Mouse (Mus musculus): Measurements from ENCODE around the gene Cabp4. TPM values are rescaled to one million over a fixed set of nuclear protein-coding genes. Genes with fewer than 3 reads are reported as not detected.
A peak's percentile ranks its signal among the peaks of the same experiment; 100 is the strongest.

Gene Cabp4
- total RNA-seq, 1 experiment from 2014 or later, result not detected

DNA sequence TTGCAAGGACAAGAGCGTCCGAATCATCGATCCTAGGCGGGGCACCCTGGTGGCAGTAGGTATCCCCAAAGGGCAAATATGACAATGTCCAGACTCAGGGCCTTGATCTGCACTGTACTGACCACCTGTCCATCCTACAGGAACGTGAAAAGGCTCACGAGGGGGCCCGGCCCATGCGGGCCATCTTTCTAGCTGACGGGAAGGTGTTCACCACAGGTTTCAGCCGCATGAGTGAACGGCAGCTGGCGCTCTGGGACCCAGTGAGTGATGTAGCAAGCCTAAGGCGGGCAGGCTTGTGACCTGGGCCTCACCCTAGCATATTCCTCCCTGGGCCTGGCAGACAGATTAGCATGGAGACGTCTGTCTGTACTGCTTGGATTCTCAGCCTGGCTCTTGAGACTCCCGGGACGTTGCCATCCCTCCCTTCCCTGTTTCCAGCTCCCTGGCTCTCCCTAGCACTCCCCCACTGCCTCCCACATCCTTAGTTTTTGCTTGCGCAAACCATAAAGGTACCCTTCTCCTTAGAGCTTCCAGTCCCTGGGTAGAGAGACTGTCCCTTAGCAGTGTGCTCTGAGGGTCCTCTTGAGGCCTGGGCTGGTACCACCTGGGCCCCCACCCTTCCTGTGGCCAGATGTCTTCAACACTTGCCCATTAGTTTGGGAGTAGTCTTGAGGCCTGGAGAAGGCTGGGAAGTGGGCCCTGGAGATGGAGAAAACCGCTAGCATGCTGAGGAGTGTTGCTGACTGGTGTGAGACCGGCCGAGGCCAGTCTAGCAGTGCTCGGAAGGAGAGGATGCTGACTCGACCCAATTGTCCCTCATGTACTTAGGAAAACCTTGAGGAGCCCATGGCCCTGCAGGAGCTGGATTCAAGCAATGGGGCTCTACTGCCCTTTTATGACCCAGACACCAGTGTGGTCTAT is 7.0 kb upstream of the Cabp4 start:
- no peak for ATAC-seq (replicated peaks in 1 of 2; ENCODE audit: insufficient read depth in 1 of 2, low FRiP score in 2 of 2, low TSS enrichment in 1 of 2, low read depth in 1 of 2, poor library complexity in 2 of 2, severe bottlenecking in 2 of 2)

DNA sequence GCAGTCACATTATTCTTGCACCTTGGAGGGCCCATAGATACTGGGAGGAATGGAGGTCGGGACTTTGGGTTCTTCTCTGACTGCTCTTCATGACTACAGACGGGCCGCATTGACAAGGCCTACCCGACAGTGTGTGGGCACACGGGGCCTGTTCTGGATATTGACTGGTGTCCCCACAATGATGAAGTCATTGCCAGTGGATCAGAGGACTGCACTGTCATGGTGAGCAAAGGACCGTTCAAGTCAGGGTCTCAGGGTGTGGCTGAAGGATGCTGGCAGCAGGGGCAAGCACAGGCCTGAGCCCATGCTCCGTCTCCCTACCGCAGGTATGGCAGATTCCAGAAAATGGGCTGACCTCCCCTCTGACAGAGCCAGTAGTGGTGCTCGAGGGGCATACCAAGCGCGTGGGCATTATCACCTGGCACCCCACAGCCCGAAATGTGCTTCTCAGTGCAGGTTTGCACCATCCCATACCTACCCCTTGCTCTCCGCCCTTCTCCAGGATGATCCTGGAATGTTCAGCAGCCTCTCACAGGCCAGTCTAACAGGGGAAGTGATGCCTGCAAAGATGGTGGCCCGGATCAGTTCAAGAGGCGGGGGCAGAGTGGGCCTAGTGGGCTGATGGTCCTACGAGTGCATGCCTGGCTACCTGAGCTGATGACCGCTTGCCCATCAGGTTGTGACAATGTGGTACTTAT is 6.1 kb upstream of the Cabp4 start:
- no peak for ATAC-seq (replicated peaks in 1 of 2; ENCODE audit: insufficient read depth in 1 of 2, low FRiP score in 2 of 2, low TSS enrichment in 1 of 2, low read depth in 1 of 2, poor library complexity in 2 of 2, severe bottlenecking in 2 of 2)

DNA sequence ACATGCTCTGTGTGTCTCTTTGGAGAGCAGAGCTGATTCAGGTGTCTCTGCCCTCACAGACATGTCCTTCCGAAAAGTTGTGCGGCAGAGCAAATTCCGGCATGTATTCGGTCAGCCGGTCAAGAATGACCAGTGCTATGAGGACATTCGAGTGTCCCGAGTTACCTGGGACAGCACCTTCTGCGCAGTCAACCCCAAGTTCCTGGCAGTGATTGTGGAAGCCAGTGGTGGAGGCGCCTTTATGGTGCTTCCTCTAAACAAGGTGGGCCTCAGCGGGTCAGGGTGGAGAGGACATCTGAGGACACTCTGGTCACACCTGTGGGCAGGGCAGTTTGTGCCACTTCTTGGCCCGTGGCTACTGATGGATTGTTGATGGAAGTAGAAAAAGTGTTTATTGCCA is 5.5 kb upstream of the Cabp4 start:
- no peak for ATAC-seq (replicated peaks in 1 of 2; ENCODE audit: insufficient read depth in 1 of 2, low FRiP score in 2 of 2, low TSS enrichment in 1 of 2, low read depth in 1 of 2, poor library complexity in 2 of 2, severe bottlenecking in 2 of 2)

DNA sequence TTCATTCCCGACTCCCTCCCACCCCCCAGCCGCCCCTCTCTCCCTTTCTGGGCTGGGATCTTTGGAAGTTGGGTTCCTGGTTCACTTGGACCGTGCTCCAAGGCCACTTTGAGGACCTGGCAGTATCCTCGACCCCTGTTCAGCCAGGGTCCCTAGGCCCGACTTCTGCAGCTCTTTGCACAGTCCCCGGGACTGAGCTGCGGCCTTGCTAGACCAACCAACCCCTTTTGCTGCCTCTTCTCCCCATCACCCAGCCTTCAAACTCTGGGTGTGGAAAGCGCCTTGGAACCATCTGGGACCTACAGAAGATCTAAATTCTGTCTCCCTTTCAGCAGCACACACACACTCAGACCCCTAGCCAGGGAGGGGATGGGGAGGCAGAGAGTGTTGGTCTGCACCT is 5.0 kb upstream of the Cabp4 start:
- no peak; a peak in 1 of 4 replicates for ATAC-seq (replicated peaks in 1 of 2; ENCODE audit: insufficient read depth in 1 of 2, low FRiP score in 2 of 2, low TSS enrichment in 1 of 2, low read depth in 1 of 2, poor library complexity in 2 of 2, severe bottlenecking in 2 of 2)

DNA sequence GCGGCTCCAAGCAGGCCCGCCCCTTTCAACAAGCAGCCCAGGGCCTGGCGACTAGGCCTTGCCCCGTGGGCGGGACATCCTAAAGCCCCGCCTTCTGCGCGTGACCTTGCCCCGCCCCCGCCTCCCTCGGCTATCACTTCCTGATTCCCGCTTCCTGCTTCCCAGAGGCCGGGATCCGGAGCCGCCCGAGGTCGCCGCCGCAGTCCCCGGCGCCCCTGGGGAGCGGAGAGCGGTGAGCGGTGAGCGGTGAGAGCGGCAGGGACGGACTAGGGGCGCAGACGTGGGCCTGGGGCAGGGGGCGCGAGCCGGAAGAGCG is 4.6 kb upstream of the Cabp4 start, which contains the start of gene Coro1b:
TSS of gene Coro1b (plus strand) at position 129 of the 316 bp plus-strand sequence.
- peak; percentile 87 to 89 for ATAC-seq (replicated peaks in 1 of 2; ENCODE audit: insufficient read depth in 1 of 2, low FRiP score in 2 of 2, low TSS enrichment in 1 of 2, low read depth in 1 of 2, poor library complexity in 2 of 2, severe bottlenecking in 2 of 2)

DNA sequence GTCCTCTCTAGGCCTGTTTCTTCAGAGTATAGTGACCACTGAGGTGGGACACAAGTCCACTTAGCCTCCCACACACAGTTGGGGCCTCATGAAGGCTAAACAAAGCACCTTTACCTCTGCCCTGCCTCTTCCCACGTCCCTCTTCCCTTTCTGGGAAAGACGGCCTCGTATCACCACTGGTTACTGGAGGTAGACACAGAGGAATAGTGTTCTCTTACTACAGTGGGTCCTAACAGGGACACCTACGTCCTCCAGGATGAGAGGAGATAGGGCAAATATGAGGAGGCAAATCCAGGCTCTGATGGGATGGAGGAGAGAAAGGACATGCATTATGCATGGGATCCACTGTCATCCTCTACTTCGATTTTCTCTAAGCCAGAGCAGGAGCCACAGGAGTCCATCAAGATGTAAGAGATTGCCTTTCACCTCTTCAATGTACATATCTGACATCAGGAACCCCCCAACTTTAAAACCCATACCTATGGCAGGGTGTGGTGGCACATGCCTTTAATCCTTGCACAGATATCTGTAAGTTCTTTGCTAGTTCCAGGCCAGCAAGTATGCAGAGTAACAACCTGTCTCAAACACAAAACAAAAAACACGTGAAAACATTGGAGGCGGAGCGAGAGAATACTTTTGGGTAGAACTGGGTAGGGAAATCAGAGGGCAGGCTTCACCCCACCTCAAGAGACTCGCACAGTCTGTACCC is 4.1 kb upstream of the Cabp4 start:
- ATAC-seq (replicated peaks in 1 of 2; ENCODE audit: insufficient read depth in 1 of 2, low FRiP score in 2 of 2, low TSS enrichment in 1 of 2, low read depth in 1 of 2, poor library complexity in 2 of 2, severe bottlenecking in 2 of 2), result no peak

DNA sequence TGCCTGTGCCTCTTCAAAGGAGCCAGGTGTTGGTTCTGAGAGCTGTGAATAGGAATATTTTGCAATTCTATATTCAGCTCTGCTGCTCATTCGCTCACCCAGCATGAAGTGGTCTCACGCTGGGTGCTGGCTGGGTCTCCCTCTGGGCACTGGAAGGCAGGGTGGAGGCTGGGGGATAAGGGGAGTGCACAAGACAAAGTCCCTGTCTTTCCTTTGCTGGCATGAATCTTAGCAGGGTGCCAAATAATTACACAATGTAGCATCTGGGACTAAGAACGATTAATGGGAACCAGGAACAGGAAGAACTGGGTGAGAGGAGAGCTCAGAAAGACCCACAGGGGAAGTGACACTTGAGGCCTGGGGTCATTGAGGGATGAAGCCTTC is 3.2 kb upstream of the Cabp4 start:
- ATAC-seq (replicated peaks in 1 of 2; ENCODE audit: insufficient read depth in 1 of 2, low FRiP score in 2 of 2, low TSS enrichment in 1 of 2, low read depth in 1 of 2, poor library complexity in 2 of 2, severe bottlenecking in 2 of 2), result no peak

DNA sequence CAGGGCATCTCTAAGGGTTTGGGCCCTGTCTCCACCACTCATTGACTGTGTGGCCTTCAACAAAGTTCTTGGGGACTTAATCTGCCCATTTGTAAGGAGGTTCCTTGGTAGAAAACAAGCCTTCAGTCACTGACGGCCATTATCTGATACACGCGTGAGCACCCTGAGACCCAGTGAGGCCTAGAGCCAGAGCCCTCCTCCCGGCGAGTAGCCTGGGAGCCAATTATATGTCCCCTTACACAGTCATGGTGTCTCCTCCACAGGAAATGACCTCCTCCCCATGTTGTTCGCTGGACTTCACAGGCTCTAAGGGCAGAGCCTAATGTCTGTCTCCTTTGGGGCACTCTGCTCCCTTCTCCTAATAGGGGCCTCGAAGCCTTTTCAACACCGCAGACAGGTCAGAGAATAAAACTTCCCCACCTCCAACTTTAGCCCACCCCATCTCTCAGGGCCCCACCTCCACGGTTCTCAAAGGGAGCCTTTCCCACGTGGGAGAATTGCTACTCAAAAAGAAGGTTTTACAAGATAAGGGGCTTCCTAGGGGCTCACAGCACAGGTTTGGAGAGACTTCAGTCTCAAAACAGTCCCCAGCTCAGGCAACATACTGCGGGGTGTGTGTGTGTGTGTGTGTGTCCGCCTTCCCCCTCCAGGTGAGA is 2.7 kb upstream of the Cabp4 start:
- no peak for ATAC-seq (replicated peaks in 1 of 2; ENCODE audit: insufficient read depth in 1 of 2, low FRiP score in 2 of 2, low TSS enrichment in 1 of 2, low read depth in 1 of 2, poor library complexity in 2 of 2, severe bottlenecking in 2 of 2)

DNA sequence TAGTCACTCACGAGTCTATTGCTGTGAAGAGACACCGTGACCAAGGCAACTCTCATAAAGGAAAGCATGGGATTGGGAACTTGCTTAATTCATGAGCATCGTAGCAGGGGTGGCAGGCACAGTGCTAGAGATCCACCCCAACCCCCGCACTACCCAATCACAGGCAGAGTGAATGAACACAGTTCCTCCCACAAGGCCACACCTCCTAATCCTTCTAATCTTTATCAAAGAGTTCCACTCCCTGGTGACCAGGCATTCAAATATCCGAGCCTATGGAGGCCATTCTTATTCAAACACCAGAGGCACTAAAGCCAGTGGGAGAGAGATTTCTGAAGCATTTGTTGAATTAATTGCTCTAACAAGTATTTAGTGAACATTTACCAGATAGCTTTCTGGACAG is 2.1 kb upstream of the Cabp4 start:
- ATAC-seq (replicated peaks in 1 of 2; ENCODE audit: insufficient read depth in 1 of 2, low FRiP score in 2 of 2, low TSS enrichment in 1 of 2, low read depth in 1 of 2, poor library complexity in 2 of 2, severe bottlenecking in 2 of 2), result no peak

DNA sequence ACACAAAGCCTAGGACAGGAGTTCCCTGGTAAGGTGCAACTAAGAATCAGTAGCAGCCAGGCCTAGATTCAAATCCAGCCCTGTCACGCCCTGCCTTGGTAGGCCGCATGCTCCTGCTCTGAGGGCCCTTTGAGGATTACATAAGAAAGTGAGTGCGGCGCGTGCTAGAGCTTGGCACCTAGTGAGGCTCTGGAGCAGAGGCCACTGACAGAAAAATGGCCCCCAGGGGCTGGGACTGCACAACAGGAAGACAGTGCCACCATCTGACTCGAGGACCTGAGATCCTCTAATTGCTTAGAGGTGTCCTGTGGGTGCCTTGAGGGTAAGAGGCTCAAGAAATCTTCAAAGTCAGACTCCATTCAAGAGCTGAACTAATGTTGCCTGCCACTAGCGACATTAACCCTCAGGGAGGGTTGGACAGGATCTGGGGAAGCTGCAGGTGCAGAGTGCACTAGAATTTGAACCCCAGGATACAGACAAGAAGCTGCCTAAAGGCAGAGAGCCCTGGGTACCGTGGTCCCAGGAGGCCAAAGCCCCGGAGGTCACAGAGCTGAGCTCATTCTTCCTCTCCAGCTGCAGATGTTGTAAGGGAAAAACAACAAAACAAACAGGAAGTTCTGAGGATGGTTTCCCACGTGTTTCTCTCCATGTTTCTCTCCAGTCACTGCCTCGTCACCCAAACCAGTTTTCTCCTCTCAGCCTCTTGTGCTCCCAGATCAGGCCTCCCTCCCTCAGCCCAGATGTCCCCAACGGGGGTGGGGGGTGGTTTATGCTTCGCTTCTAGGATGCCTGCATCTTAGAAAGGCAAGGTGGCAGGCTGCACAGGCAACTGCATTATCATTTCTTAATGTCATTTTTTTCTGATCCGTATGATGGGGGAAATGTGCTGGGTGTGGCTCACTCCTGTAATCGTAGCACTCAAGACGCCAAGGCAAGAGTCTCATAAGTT is 991 bp upstream of the Cabp4 start:
- ATAC-seq (replicated peaks in 1 of 2; ENCODE audit: insufficient read depth in 1 of 2, low FRiP score in 2 of 2, low TSS enrichment in 1 of 2, low read depth in 1 of 2, poor library complexity in 2 of 2, severe bottlenecking in 2 of 2), result no peak

DNA sequence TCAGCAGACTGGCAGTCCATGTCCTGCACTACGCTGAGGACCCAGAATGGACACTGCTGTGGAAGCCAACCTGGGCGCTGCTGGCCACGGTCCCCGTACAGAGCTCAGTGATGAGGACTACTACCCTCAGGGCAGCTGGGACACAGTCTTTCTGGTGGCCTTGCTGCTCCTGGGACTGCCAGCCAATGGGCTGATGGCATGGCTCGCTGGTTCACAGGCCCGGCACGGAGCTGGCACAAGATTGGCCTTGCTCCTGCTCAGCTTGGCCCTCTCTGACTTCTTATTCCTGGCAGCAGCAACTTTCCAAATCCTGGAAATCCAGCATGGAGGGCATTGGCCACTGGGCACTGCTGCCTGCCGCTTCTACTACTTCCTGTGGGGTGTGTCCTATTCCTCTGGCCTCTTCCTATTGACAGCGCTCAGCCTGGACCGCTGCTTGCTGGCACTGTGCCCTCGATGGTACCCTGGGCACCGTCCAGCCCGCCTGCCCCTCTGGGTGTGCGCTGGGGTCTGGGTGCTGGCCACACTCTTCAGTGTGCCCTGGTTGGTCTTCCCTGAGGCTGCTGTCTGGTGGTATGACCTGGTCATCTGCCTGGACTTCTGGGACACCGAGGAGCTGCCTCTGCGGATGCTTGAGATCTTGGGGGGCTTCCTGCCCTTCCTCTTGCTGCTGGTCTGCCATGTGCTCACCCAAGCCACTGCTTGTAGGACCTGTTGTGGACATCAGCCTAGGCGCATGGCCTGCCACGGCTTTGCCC is 1.2 kb downstream of the Cabp4 start:
- ATAC-seq (replicated peaks in 1 of 2; ENCODE audit: insufficient read depth in 1 of 2, low FRiP score in 2 of 2, low TSS enrichment in 1 of 2, low read depth in 1 of 2, poor library complexity in 2 of 2, severe bottlenecking in 2 of 2), result no peak

DNA sequence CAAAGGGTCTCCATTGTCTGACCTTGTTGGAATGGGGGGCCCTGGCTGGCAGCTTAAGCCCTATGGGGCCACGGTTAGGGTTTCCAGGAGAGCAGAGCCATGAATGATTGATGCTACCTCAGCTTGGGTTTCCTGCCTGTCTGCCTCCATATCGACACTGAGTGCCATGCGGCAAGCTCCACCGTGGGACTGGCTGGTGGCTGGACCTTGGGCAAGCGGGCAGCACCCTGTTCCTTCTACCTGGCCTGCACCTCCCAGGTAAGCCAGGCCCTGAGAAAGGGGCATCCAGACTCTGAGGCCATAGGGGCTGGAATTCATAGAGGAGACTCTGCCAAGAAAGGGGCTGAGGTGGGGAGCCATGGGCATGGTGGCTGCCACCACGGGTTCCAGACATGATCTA is 3.7 kb downstream of the Cabp4 start:
- ATAC-seq (replicated peaks in 1 of 2; ENCODE audit: insufficient read depth in 1 of 2, low FRiP score in 2 of 2, low TSS enrichment in 1 of 2, low read depth in 1 of 2, poor library complexity in 2 of 2, severe bottlenecking in 2 of 2), result no peak

DNA sequence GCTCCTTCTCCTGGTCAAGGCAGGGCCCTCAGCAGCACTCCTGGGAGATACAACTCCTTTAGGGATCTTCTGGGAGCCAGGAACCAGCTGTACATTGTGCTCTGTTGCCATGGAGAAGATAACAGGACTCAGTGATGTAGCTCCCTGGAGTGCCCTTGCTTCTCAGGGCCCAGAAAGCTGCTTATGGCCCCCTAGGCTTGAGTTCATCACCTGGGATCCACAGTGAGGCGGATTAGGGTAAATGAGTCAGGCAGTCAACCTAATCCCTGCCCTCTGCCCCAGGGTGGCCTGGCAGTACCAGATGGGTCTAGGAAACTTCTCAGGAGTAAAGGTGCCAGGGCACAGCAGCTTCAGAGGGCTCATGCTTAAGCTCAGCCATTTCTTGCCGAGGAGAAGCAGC is 4.4 kb downstream of the Cabp4 start, which contains the start of gene Gpr152:
TSS of gene Gpr152 (plus strand) at position 342 of the 400 bp plus-strand sequence.
- ATAC-seq (replicated peaks in 1 of 2; ENCODE audit: insufficient read depth in 1 of 2, low FRiP score in 2 of 2, low TSS enrichment in 1 of 2, low read depth in 1 of 2, poor library complexity in 2 of 2, severe bottlenecking in 2 of 2), result no peak

DNA sequence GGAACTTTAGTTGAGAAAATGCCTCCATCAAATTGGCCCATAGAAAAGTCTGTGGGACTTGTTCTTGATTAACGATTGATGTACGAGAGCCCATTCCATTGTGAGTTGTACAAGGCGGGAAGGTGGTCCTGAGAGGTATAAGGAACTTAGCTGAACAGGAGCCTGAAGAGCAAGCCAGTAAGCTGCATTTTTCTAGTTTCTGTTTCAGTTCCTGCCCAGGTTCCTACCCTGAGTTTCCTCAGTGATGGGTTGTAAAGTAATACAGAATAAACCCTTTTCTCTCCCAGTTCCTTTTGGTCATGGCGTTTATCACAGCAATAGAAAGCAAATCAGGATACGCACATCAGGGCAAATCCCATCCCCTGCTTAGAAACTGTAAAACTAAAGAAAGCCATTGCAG is 5.9 kb downstream of the Cabp4 start:
- ATAC-seq (replicated peaks in 1 of 2; ENCODE audit: insufficient read depth in 1 of 2, low FRiP score in 2 of 2, low TSS enrichment in 1 of 2, low read depth in 1 of 2, poor library complexity in 2 of 2, severe bottlenecking in 2 of 2), result peak in 1 of 2 experiments; percentile 34; a peak in 1 of 4 replicates

DNA sequence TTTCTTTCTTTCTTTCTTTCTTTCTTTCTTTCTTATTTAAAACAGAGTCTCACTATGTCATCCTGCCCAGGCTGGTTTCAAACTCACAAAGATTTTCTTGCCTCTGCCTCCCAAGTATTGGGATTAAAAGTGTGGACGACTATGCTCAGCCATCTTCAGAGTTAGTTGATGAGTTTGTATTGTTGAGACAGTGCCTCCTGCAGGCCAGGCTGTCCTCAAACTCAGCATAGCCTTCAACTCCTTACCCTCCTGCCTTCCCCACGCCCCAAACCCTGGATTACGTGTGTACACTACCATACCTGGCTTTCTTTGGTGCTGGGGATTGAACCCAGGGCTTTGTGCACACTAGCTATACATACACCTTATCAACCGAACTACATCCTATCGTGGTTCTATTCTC is 7.4 kb downstream of the Cabp4 start:
- ATAC-seq (replicated peaks in 1 of 2; ENCODE audit: insufficient read depth in 1 of 2, low FRiP score in 2 of 2, low TSS enrichment in 1 of 2, low read depth in 1 of 2, poor library complexity in 2 of 2, severe bottlenecking in 2 of 2), result no peak

DNA sequence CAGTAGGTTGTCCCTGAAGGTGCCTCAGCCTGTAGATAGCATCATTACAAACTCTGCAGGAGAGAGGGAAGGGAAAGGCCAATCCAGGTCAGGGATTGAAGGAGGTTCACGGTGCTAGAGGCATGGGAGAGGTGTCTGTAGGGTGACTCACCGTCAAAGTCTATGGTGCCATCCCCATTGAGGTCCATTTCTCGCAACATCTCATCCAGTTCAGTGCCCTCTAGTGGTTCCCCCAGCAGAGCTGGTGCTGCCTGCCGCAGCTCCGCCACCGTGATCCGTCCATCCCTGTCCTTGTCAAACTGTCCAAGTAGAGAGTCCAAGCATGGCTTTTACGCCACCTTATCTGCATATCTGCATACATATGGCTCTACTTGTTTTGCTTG is 7.9 kb downstream of the Cabp4 start:
- ATAC-seq (replicated peaks in 1 of 2; ENCODE audit: insufficient read depth in 1 of 2, low FRiP score in 2 of 2, low TSS enrichment in 1 of 2, low read depth in 1 of 2, poor library complexity in 2 of 2, severe bottlenecking in 2 of 2), result peak; percentile 39 to 47; a peak in 2 of 4 replicates

All from hematopoietic stem cell, adult 5-6 weeks (primary cell).